Mouse (Mus musculus): ENCODE data around the gene Ccdc162.

GRCm38 (mm10) chr10:41716029-41716897 is at the start of gene Ccdc162:
- no peak for TF ChIP-seq POLR2A (IDR thresholded peaks at IDR 0.05; ENCODE audit: borderline replicate concordance, control insufficient read depth, low read depth, low read length)
- no peak for TF ChIP-seq CTCF (IDR thresholded peaks at IDR 0.05; ENCODE audit: control insufficient read depth, insufficient read depth, low read length)
